22 mouse cellular contexts compared by ENCODE assay signal in the genomic region with DNA sequence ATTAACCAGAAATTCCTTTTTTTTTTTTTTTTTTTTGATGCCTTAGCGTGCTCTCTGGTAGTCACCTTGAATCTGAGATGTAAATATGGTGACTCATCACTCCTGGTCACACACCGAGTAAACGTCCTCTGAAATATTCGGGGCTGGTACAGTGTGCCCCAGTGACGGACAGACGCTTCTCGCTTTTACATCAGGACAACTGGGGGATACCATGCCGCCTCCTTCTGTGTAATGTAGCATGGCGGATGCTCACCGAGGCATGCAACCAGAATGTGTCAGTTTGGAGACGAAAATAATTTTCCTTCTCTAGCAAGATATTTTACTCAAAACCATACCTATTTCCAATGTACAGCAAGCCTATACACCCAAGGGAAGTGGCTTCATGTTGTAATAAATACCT. TPM values are rescaled to one million over a fixed set of nuclear protein-coding genes. Genes with fewer than 3 reads are reported as not detected.
DNase-seq lines count a peak whose midpoint lies in the region; ATAC-seq and TF ChIP-seq lines count a peak whose summit lies in the region.
"Had no signal": no experiment of that assay in that cellular context is flagged by ENCODE, and none has a peak within 500 bp of the region (broad histone marks: within the 10 kb centered on the region; RNA-seq: fewer than 3 reads in every experiment).

No protein-coding gene starts in this region.

- H3K4me3 ChIP-seq in cerebellum, adult 2 months (replicated peaks; ENCODE audit: insufficient read depth, low read depth, low read length), result peak overlapping the region; percentile 11
- H3K4me3 ChIP-seq: heart, adult 2 months; heart, embryonic 15.5 days; limb, embryonic 15.5 days; megakaryocyte, embryonic 14.5 days; neural tube, embryonic 13.5 days had no signal

- intact Hi-C loops in left cerebral cortex, postnatal 4 days (cut with DNase I), result no loop called here

- TF ChIP-seq POLR2A in cerebellum, adult 2 months (IDR thresholded peaks at IDR 0.05; ENCODE audit: borderline replicate concordance, insufficient read depth, low read length), result peak; percentile 28; the same call in 1 of the 2 replicates

- H3K4me1 ChIP-seq in cerebellum, adult 2 months (ENCODE audit: control insufficient read depth, insufficient read depth, low read length), result peaks cover 4% of the 10 kb centered on the region; the same call in 1 of the 2 replicates
- H3K4me1 ChIP-seq: heart, embryonic 15.5 days; limb, embryonic 15.5 days; megakaryocyte, embryonic 14.5 days; neural tube, embryonic 13.5 days had no signal

- peak overlapping the region; percentile 77 for H3K27ac ChIP-seq in cerebellum, adult 2 months (ENCODE audit: insufficient read depth, low read length)
- H3K27ac ChIP-seq: heart, adult 2 months; heart, embryonic 15.5 days; limb, embryonic 15.5 days; neural tube, embryonic 13.5 days had no signal

- WGBS in cerebellum, adult 2 months, result 8% methylated on average over 11 of the region's 11 CpGs

- no peak for TF ChIP-seq CTCF in cerebellum, adult 2 months (IDR thresholded peaks at IDR 0.05; ENCODE audit: borderline replicate concordance, insufficient read depth, low read depth, low read length)

- peak; percentile 75; the same call in 1 of the 2 replicates for ATAC-seq in cerebellum, adult (ENCODE audit: insufficient number of reproducible peaks, low FRiP score, low TSS enrichment)
- ATAC-seq: CD4-positive, CD25-positive, alpha-beta regulatory T cell, adult 4 months had no signal

- no peaks in the 10 kb centered on the region for H3K27me3 ChIP-seq in cerebellum, adult 2 months (ENCODE audit: control insufficient read depth, insufficient read depth, low read length)
- H3K27me3 ChIP-seq: heart, embryonic 15.5 days; limb, embryonic 15.5 days; megakaryocyte, embryonic 14.5 days; neural tube, embryonic 13.5 days had no signal

- peak; percentile 72 for DNase-seq in left cerebral cortex, postnatal 4 days
- DNase-seq in left cerebral cortex, adult 9 months (ENCODE audit: low spot score in 2 of 2), result no peak
- DNase-seq in cerebellum, adult 2 months, result peak; percentile 74 to 81
- DNase-seq in retina, embryonic 14.5 days (ENCODE audit: low spot score), result peak; percentile 50
- no peak for DNase-seq in layer of hippocampus, adult 8-10 months (ENCODE audit: low spot score in 2 of 2)
- no peak for DNase-seq in frontal cortex, postnatal 14 days (ENCODE audit: low spot score in 2 of 2)
- DNase-seq: gastrocnemius, postnatal 14 days; heart, adult 2 months; kidney, adult 9 months; kidney, postnatal 36 days; lung, postnatal 10 days had no signal

RNA-seq across cellular contexts. Expression of a gene that starts 37.6 kb away (rescaled TPM):
- total RNA-seq in left cerebral cortex, postnatal 4 days (2021), result 1 to 10 TPM in 1 of 2 experiments, under 1 TPM in 1; 0.84 to 2.5 TPM
- polyA plus RNA-seq in cerebellum, adult 2 months (2012; rRNA removed), result 33.4 and 38.4 TPM in 2 replicates
- total RNA-seq in layer of hippocampus, adult 8-10 months (2022), result under 1 TPM in 1 of 4 experiments, not detected in 3; 0.14 TPM
- total RNA-seq: adrenal gland, postnatal 4 days; G1E; gastrocnemius, postnatal 14 days; heart, adult 2 months; monocyte, adult 5-6 weeks had no signal
- polyA plus RNA-seq: CD4-positive, CD25-positive, alpha-beta regulatory T cell, adult 4 months; G1E; heart, adult 2 months; heart, embryonic 15.5 days; limb, embryonic 15.5 days; liver, embryonic 16.5 days; urinary bladder, adult 2 months had no signal

Comparison
In these comparisons a context has a peak if more than half of its experiments do, and no peak if none do; other contexts are left out.
1. DNase-seq: peak in left cerebral cortex, postnatal 4 days (single experiment), cerebellum, adult 2 months (2 of 2) and retina, embryonic 14.5 days (single experiment); none in left cerebral cortex, adult 9 months (0 of 2), layer of hippocampus, adult 8-10 months (0 of 2) and frontal cortex, postnatal 14 days (0 of 2).